Mouse (Mus musculus) olfactory bulb, adult 2 months (tissue): ENCODE data around the gene Kcnab1.

Experiments used
- CTCF ChIP-seq: fragments of 200-500 bp; IDR thresholded peaks from 2 replicates; pipeline ENCODE4 v1.5.1; 2012; ENCODE audit warnings: low read depth, mild to moderate bottlenecking, low read length, moderate library complexity; ENCODE audit not compliant: insufficient read depth
- POLR2A ChIP-seq: fragments of 200-500 bp; IDR thresholded peaks from 2 replicates; pipeline ENCODE4 v1.6.1; 2012; ENCODE audit warnings: mild to moderate bottlenecking, low read depth, low read length, moderate library complexity; ENCODE audit not compliant: insufficient read depth

GRCm38 (mm10) chr3:65249023-65249422 lies 139.8 kb downstream of the Kcnab1 start:
- TF ChIP-seq POLR2A (no peak), CTCF (no peak)
